Mouse (Mus musculus): ENCODE data around the gene Zfhx3. TPM values are rescaled to one million over a fixed set of nuclear protein-coding genes. Genes with fewer than 3 reads are reported as not detected.

The Zfhx3 gene
- polyA plus RNA-seq, 1 experiment, result 6.6 TPM

GRCm38 (mm10) chr8:108729169-108729568 lies 786.7 kb downstream of the Zfhx3 start:
- H3K4me1 ChIP-seq (ENCODE audit: control insufficient read depth, insufficient read depth, low read length), result no peaks in the 10 kb centered on the region; the same call in 1 of the 2 replicates
- no peak overlapping the region for H3K27ac ChIP-seq (ENCODE audit: control insufficient read depth, insufficient read depth, low read depth, low read length, poor library complexity)
- 85% methylated on average over 2 of the region's 2 CpGs for WGBS
- no peak for TF ChIP-seq CTCF (IDR thresholded peaks at IDR 0.05; ENCODE audit: control insufficient read depth, insufficient read depth, low read length)
- no peak for TF ChIP-seq POLR2A (IDR thresholded peaks at IDR 0.05; ENCODE audit: borderline replicate concordance, control insufficient read depth, low read depth, low read length)
- H3K4me3 ChIP-seq (replicated peaks; ENCODE audit: control insufficient read depth, low read depth, low read length), result no peak overlapping the region

DNA sequence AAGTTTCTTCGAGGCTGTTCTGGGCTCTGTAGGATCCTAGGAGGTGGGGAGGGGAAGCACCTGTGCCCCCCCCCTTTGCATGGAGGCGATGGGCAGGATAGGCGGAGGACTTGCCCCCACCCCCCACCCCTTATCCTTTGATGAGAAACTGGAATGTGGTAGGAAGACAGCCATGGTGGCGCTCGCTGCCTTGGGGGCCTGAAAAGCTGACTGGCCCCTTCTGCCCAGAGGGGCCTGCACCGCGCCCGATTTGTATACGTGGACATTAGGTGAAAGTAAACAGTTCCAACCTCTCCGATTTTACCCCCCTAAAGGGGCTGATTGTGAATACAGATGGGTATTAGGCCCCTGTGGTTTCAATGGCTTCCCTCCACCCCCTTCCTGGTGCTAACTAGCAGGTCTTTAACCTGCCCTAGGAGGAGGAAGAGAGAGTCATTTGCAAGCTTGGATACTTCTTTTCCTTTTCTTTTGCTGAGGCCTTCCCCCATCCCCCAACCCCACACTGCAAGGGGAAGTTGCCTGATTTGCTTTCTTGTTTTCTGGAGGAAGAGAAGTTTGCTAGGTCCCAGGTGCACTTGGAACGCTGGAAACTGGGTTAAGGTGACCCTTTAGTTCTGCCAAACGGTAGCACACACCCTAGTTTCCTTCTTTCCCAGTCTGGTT lies 787.4 kb downstream of the Zfhx3 start:
- TF ChIP-seq CTCF (IDR thresholded peaks at IDR 0.05; ENCODE audit: control insufficient read depth, insufficient read depth, low read length) (no peak), POLR2A (IDR thresholded peaks at IDR 0.05; ENCODE audit: borderline replicate concordance, control insufficient read depth, low read depth, low read length) (no peak)
- H3K4me3 ChIP-seq (replicated peaks; ENCODE audit: control insufficient read depth, low read depth, low read length), result no peak overlapping the region
- WGBS, result 41% methylated on average over 12 of the region's 12 CpGs
- no peaks in the 10 kb centered on the region; the same call in 1 of the 2 replicates for H3K4me1 ChIP-seq (ENCODE audit: control insufficient read depth, insufficient read depth, low read length)
- no peak overlapping the region for H3K27ac ChIP-seq (ENCODE audit: control insufficient read depth, insufficient read depth, low read depth, low read length, poor library complexity)

DNA sequence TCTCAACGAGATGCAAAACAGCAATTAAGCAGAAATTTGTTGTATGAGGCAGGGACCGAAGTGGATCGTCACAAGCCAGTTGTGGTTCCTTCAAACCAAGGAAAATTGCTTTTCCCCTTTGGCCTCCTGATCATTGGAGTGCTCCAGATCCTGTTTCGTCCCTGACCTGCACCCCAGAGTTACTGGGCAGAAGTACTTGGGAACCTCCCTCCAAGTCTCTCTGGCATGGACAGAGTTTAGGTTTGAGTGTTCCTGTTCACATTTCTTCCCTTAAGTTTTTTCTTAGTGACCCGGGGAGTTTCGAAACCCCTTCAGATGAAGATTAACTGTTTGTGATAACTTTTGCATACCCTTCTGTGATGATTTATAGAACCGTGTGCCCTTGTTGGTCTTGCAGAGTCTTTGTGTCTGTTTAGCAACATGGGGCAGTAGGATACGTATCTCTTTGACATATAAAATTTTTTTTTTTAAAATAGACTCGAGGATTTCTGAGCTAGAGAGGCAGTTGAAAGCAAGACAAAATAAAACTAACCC lies 788.5 kb downstream of the Zfhx3 start:
- H3K27ac ChIP-seq (ENCODE audit: control insufficient read depth, insufficient read depth, low read depth, low read length, poor library complexity), result no peak overlapping the region
- WGBS, result 42% methylated on average over 9 of the region's 9 CpGs
- no peaks in the 10 kb centered on the region; the same call in 1 of the 2 replicates for H3K4me1 ChIP-seq (ENCODE audit: control insufficient read depth, insufficient read depth, low read length)
- no peak for TF ChIP-seq CTCF (IDR thresholded peaks at IDR 0.05; ENCODE audit: control insufficient read depth, insufficient read depth, low read length)
- TF ChIP-seq POLR2A (IDR thresholded peaks at IDR 0.05; ENCODE audit: borderline replicate concordance, control insufficient read depth, low read depth, low read length), result no peak
- H3K4me3 ChIP-seq (replicated peaks; ENCODE audit: control insufficient read depth, low read depth, low read length), result no peak overlapping the region

DNA sequence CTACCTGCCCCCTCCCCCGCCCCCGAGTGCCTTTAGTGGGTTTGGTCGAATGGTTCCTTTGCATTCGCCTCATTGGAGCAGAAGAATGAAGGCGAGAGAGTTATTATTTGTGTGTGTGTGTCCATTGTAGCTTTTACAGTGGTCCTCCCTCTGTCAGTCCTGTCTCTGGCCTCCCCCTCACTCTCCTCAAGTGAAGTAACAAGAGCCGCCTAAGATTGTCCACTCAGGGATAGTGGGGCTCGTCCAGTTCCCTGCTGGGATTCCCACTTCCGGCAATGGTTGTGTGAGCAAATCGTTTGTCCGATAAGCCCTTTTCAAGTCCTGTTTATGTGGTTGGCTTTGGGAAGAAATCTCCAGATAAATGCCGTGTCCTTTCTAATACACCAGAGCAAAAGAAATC lies 790.1 kb downstream of the Zfhx3 start:
- Histone ChIP-seq H3K4me3 (replicated peaks; ENCODE audit: control insufficient read depth, low read depth, low read length) (no peak overlapping the region), H3K4me1 (ENCODE audit: control insufficient read depth, insufficient read depth, low read length) (no peaks in the 10 kb centered on the region; the same call in 1 of the 2 replicates), H3K27ac (ENCODE audit: control insufficient read depth, insufficient read depth, low read depth, low read length, poor library complexity) (no peak overlapping the region)
- 80% methylated on average over 11 of the region's 11 CpGs for WGBS
- TF ChIP-seq POLR2A (IDR thresholded peaks at IDR 0.05; ENCODE audit: borderline replicate concordance, control insufficient read depth, low read depth, low read length) (no peak), CTCF (IDR thresholded peaks at IDR 0.05; ENCODE audit: control insufficient read depth, insufficient read depth, low read length) (no peak)

DNA sequence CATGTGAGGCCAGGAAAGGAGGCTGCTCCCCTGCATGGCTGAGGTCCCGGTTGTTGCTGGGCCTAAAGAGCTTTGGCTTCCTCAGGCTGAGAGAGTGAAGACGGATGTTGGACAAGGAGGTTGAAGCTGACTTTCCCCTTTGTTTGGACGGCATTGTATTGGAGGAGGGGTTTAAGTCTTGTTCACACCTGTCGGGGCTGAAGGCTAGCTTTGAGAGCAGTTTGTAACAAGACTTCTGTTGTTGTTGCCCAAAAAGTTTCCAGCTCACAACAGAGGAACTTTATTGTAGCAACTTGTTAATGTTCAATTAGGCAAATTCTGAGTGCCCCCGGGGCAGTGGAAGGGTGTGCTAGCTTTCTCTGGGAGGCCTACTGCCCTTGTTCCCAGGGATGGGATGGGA lies 790.9 kb downstream of the Zfhx3 start:
- Histone ChIP-seq H3K4me3 (replicated peaks; ENCODE audit: control insufficient read depth, low read depth, low read length) (no peak overlapping the region), H3K4me1 (ENCODE audit: control insufficient read depth, insufficient read depth, low read length) (no peaks in the 10 kb centered on the region; the same call in 1 of the 2 replicates), H3K27ac (ENCODE audit: control insufficient read depth, insufficient read depth, low read depth, low read length, poor library complexity) (no peak overlapping the region)
- no peak for TF ChIP-seq POLR2A (IDR thresholded peaks at IDR 0.05; ENCODE audit: borderline replicate concordance, control insufficient read depth, low read depth, low read length)
- no peak for TF ChIP-seq CTCF (IDR thresholded peaks at IDR 0.05; ENCODE audit: control insufficient read depth, insufficient read depth, low read length)
- WGBS, result 86% methylated on average over 5 of the region's 5 CpGs

DNA sequence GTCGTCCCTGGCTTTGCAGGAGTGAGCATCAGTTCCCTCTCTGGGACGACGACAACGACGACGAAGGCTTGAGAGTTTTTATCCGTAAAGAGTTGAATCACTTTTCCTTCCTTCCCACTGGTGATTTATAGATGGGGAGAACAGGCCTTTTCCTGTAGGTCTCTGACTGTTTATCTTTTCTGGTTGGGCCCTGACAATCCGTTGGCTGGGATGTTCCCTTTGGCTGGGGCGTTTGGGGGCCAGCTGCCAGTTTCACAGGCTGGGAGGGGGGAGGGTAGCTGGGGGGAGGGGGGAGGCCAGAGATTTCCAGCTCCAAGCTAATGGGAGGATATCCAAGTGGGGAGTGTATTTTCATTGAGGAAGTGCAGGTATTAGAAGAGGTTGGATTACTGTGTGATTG lies 794.0 kb downstream of the Zfhx3 start:
- H3K27ac ChIP-seq (ENCODE audit: control insufficient read depth, insufficient read depth, low read depth, low read length, poor library complexity), result no peak overlapping the region
- WGBS, result 35% methylated on average over 9 of the region's 9 CpGs
- no peak overlapping the region for H3K4me3 ChIP-seq (replicated peaks; ENCODE audit: control insufficient read depth, low read depth, low read length)
- H3K4me1 ChIP-seq (ENCODE audit: control insufficient read depth, insufficient read depth, low read length), result no peaks in the 10 kb centered on the region; the same call in none of the 2 replicates
- TF ChIP-seq POLR2A (IDR thresholded peaks at IDR 0.05; ENCODE audit: borderline replicate concordance, control insufficient read depth, low read depth, low read length), result no peak
- TF ChIP-seq CTCF (IDR thresholded peaks at IDR 0.05; ENCODE audit: control insufficient read depth, insufficient read depth, low read length), result no peak

DNA sequence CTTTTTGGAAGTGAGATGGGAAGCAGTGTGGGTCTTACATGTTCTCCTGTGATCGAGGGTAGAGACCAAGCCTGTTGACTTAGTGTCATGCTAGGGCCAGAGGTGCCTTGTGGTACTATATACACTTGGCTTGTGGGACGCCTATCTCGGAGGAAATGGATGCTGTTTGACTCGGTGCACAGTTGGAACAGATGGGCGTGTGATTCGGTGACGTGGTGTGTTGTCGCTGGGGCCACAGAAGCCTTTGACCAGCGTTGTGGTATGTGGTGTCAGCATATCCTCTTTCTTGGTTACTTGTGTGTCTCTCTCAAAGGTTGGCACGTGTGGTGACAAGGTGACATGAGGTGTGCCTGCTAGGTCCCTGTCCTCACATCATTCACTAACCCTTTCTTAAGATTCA lies 795.7 kb downstream of the Zfhx3 start:
- TF ChIP-seq POLR2A (IDR thresholded peaks at IDR 0.05; ENCODE audit: borderline replicate concordance, control insufficient read depth, low read depth, low read length) (no peak), CTCF (IDR thresholded peaks at IDR 0.05; ENCODE audit: control insufficient read depth, insufficient read depth, low read length) (no peak)
- WGBS, result 14% methylated on average over 10 of the region's 10 CpGs
- Histone ChIP-seq H3K4me3 (replicated peaks; ENCODE audit: control insufficient read depth, low read depth, low read length) (no peak overlapping the region), H3K27ac (ENCODE audit: control insufficient read depth, insufficient read depth, low read depth, low read length, poor library complexity) (no peak overlapping the region), H3K4me1 (ENCODE audit: control insufficient read depth, insufficient read depth, low read length) (peaks cover 3% of the 10 kb centered on the region)

DNA sequence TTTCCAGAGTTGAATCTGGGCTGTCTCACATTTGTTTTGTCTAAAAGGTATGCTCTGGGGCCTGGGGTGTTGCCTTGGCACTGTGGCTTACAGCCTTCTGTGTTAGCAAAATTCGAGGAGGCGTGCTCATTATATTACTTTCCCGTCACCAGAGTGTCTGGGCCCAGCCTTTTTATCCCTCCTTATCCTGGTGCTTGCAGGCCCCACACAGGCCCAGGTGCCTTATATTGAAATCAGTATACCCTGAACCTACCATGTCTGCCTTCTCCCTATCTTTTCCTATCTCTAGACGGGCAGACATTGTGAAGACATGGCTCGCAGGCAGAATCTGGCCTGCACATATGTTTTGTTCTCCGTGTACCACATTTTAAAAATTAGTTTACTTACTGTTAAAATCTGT lies 797.1 kb downstream of the Zfhx3 start:
- WGBS, result 71% methylated on average over 6 of the region's 6 CpGs
- TF ChIP-seq CTCF (IDR thresholded peaks at IDR 0.05; ENCODE audit: control insufficient read depth, insufficient read depth, low read length) (no peak), POLR2A (IDR thresholded peaks at IDR 0.05; ENCODE audit: borderline replicate concordance, control insufficient read depth, low read depth, low read length) (no peak)
- peaks cover 6% of the 10 kb centered on the region for H3K4me1 ChIP-seq (ENCODE audit: control insufficient read depth, insufficient read depth, low read length)
- no peak overlapping the region for H3K4me3 ChIP-seq (replicated peaks; ENCODE audit: control insufficient read depth, low read depth, low read length)
- H3K27ac ChIP-seq (ENCODE audit: control insufficient read depth, insufficient read depth, low read depth, low read length, poor library complexity), result no peak overlapping the region
